Mouse (Mus musculus): ENCODE results near the gene Lamtor3.

DNA sequence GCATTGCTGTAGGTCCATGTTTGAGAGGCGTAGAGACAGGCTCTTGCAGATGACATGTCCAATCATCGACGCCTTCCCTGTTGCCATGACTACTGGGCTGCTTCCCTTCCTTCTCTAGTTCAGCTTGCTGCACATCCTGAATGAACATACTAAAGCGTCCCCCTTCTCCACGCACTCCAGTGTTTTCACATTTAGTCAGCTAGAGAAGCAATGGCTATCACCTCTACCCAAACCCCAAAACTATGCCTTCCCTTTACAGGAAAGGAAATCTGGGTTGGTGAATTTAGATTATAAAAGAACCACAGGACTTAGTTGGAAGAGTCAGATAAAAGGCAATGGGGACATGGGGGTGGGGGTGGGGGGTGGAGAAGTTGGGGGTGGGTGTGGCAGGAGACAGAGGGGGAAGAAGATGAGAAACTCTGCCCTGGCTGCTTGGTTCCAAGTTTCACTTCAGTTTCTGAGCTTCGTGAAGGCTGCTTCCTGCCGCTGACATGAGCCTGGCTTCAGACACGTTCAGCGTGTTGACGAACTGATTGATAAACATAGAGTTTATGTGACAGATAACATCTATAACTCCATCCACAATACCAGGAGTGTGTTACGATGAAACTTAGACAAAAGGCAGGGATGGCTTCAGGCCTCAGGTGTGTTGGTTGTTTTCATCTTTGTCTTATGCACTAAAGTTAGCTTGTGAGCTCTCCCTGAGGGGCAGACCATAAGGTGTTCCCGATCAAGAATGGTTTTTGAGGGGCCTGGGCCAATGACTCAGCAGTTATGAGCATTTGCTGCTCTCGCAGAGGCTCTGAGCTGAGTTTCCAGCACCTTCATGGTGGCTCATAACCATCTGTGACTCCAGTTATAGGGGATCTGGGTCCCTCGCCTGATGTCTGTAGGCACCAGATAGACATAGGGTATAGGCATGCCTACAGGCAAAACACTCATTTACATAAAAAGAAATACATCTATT, 34.9 kb downstream of the Lamtor3 start:
- TF ChIP-seq CTCF (IDR thresholded peaks at IDR 0.05; ENCODE audit: insufficient read depth, low read depth, low read length) = no peak
- TF ChIP-seq POLR2A (IDR thresholded peaks at IDR 0.05; ENCODE audit: insufficient read depth, low read depth, low read length) = no peak

All from olfactory bulb, adult 2 months (tissue).